Mouse (Mus musculus): ENCODE results near the gene Rbm44.

GRCm38 (mm10) chr1:91215981-91216380, 71.1 kb downstream of the Rbm44 start:
- TF ChIP-seq CTCF (IDR thresholded peaks at IDR 0.05; ENCODE audit: low read depth) (no peak), EP300 (IDR thresholded peaks at IDR 0.05; ENCODE audit: low read depth) (no peak)
